Mouse (Mus musculus) spleen, adult 2 months (tissue): ENCODE data around the gene Ciart. TPM values are rescaled to one million over a fixed set of nuclear protein-coding genes. Genes with fewer than 3 reads are reported as not detected.

Experiments
- DNase-seq, 2 experiments: peaks; one replicate each; pipeline versions ENCODE4 v3.0.0 to v3.0.0-alpha.2; 2012 to 2021; ENCODE audit warnings: low spot score in 2 of 2, low read depth in 1 of 2
- H3K27ac ChIP-seq: fragments of 200-500 bp; 2 replicates; pipeline ENCODE4 v1.5.1; 2012; ENCODE audit warnings: low read length, inconsistent platforms; ENCODE audit not compliant: insufficient read depth
- H3K27me3 ChIP-seq: fragments of 200-500 bp; 2 replicates; pipeline ENCODE4 v1.6.1; 2012; ENCODE audit warnings: mild to moderate bottlenecking, moderate library complexity, low read length, inconsistent platforms; ENCODE audit not compliant: control insufficient read depth, insufficient read depth
- H3K36me3 ChIP-seq: fragments of 200-500 bp; 2 replicates; pipeline ENCODE4 v1.6.1; 2012; ENCODE audit warnings: mild to moderate bottlenecking, low read length, inconsistent platforms; ENCODE audit not compliant: control insufficient read depth, insufficient read depth
- H3K4me1 ChIP-seq: fragments of 200-500 bp; 2 replicates; pipeline ENCODE4 v1.6.1; 2011; ENCODE audit warnings: inconsistent platforms; ENCODE audit not compliant: control insufficient read depth, insufficient read depth, insufficient read length
- H3K4me3 ChIP-seq: fragments of 200-500 bp; 2 replicates; pipeline ENCODE4 v1.5.1; 2011; ENCODE audit warnings: mild to moderate bottlenecking, inconsistent platforms; ENCODE audit not compliant: insufficient read depth, insufficient read length; ENCODE audit errors: extremely low read depth
- CTCF ChIP-seq: fragments of 200-500 bp; IDR thresholded peaks from 2 replicates; pipeline ENCODE4 v1.5.1; 2011; ENCODE audit warnings: mild to moderate bottlenecking, inconsistent platforms; ENCODE audit not compliant: insufficient read depth, insufficient read length, insufficient replicate concordance; ENCODE audit errors: extremely low read depth
- POLR2A ChIP-seq: fragments of 200-500 bp; IDR thresholded peaks from 2 replicates; pipeline ENCODE4 v1.6.1; 2011; ENCODE audit warnings: low read depth, low read length, inconsistent platforms
- WGBS: fragments of 180-500 bp; shearing (Covaris S2); methylation state at CpG from one replicate; pipeline ENCODE4 v1.1.7; 2018; 5-methylcytosine and 5-hydroxymethylcytosine counted together
- polyA plus RNA-seq: library from polyadenylated mRNA; depleted of rRNA; stranded (reverse); fragments of >200 nt; gene quantifications from 2 replicates; pipeline ENCODE4 v1.2.3, GENCODE M21; 2012

Ciart gene
- polyA plus RNA-seq, 1 experiment: 3.8 TPM

- Histone ChIP-seq H3K4me3 (peak overlapping the region; percentile 36; the same call in 1 of the 2 replicates), H3K36me3 (no peaks in the 10 kb centered on the region), H3K4me1 (peaks cover 7% of the 10 kb centered on the region; the same call in 1 of the 2 replicates), H3K27ac (no peak overlapping the region), H3K27me3 (peaks cover 15% of the 10 kb centered on the region)
- TF ChIP-seq POLR2A: no peak
- peak; percentile 92 for TF ChIP-seq CTCF
- WGBS: under 1% methylated on average over 12 of the region's 12 CpGs
- peak in 1 of 2 experiments; percentile 58 for DNase-seq
Observed at GRCm38 (mm10) chr3:95906860-95907259, 24.8 kb upstream of the Ciart start.

GRCm38 (mm10) chr3:95905940-95906492, 24.0 kb upstream of the Ciart start:
- no peak for TF ChIP-seq POLR2A
- TF ChIP-seq CTCF: peak; percentile 45; the same call in 1 of the 2 replicates
- DNase-seq: peak in 1 of 2 experiments; percentile 44
- Histone ChIP-seq H3K36me3 (no peaks in the 10 kb centered on the region), H3K27ac (no peak overlapping the region), H3K4me1 (peaks cover 7% of the 10 kb centered on the region; the same call in 1 of the 2 replicates), H3K27me3 (peaks cover 15% of the 10 kb centered on the region), H3K4me3 (no peak overlapping the region)
- WGBS: 3% methylated on average over 12 of the region's 12 CpGs

GRCm38 (mm10) chr3:95905146-95905939, 23.3 kb upstream of the Ciart start:
- no peak overlapping the region for H3K27ac ChIP-seq
- H3K36me3 ChIP-seq: no peaks in the 10 kb centered on the region
- peaks cover 7% of the 10 kb centered on the region; the same call in 1 of the 2 replicates for H3K4me1 ChIP-seq
- no peak for DNase-seq
- H3K4me3 ChIP-seq: no peak overlapping the region
- WGBS: 2% methylated on average over 18 of the region's 18 CpGs
- H3K27me3 ChIP-seq: peaks cover 15% of the 10 kb centered on the region
- TF ChIP-seq POLR2A (no peak), CTCF (no peak)

- no peak for DNase-seq
- TF ChIP-seq CTCF (no peak), POLR2A (no peak)
- Histone ChIP-seq H3K27me3 (peaks cover 15% of the 10 kb centered on the region), H3K36me3 (no peaks in the 10 kb centered on the region), H3K27ac (no peak within 1 kb of the TSS), H3K4me1 (peaks cover 7% of the 10 kb centered on the region; the same call in 1 of the 2 replicates), H3K4me3 (no peak within 1 kb of the TSS)
- WGBS: 3% methylated on average over 15 of the region's 15 CpGs
Observed at GRCm38 (mm10) chr3:95904568-95904967, 22.5 kb upstream of the Ciart start, which contains the start of gene Car14. Car14 (minus strand) TSS chr3:95904691.

- 35% methylated on average over 15 of the region's 15 CpGs for WGBS
- DNase-seq: no peak
- Histone ChIP-seq H3K27me3 (peaks cover 15% of the 10 kb centered on the region), H3K27ac (no peak overlapping the region), H3K36me3 (no peaks in the 10 kb centered on the region), H3K4me1 (peaks cover 7% of the 10 kb centered on the region; the same call in 1 of the 2 replicates), H3K4me3 (no peak overlapping the region)
- TF ChIP-seq POLR2A (no peak), CTCF (no peak)
Observed at GRCm38 (mm10) chr3:95903753-95904502, 21.9 kb upstream of the Ciart start.

- H3K36me3 ChIP-seq: no peaks in the 10 kb centered on the region
- H3K27me3 ChIP-seq: peaks cover 15% of the 10 kb centered on the region
- 52% methylated on average over 6 of the region's 6 CpGs for whole genome bisulfite sequencing
- TF ChIP-seq CTCF (no peak), POLR2A (no peak)
- no peak overlapping the region for H3K4me3 ChIP-seq
- DNase-seq: no peak
- no peak overlapping the region for H3K27ac ChIP-seq
- peaks cover 7% of the 10 kb centered on the region; the same call in 1 of the 2 replicates for H3K4me1 ChIP-seq
Observed at GRCm38 (mm10) chr3:95902643-95903042, 20.6 kb upstream of the Ciart start.
